Mouse (Mus musculus): Measurements from ENCODE around the gene Cuedc2. TPM values are rescaled to one million over a fixed set of nuclear protein-coding genes. Genes with fewer than 3 reads are reported as not detected.

Cuedc2 gene
- polyA plus RNA-seq, 1 experiment from 2014 or later = 137 TPM

DNA sequence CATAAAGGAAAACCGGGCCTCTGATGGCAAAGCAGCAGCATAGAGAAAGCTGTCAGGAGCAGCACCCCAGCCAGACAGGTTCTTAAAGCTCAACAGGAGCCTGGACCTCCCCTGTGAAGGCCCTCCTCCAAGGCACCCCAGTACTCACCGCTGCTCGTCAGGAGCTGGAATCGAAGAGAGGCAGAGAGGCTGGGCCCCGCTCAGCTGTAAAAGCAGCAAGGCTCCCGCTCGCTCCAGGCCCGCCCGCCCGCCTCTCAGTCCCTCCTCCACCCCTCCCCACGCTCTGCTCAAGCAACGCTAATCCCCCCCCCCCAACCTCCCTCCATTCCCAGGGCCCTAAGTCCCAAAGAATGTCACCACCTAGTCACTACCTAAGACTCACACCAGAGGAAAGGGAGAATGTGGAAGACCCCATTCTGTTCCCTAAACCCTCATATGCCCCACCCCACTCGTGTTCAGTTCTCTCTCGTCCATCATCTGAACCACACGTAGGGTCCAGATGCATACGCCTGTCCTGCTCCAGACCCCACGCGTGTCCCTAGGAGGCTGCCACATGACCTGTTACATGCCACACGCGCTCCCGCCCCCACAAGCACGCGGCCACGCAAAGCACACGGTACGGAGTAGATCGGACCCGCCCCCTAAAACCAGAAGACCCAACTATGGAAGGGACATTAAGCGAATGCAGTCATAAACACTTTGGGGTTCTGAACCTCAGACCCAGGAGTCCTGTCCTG lies 12.3 kb downstream of the Cuedc2 start:
- peak overlapping the region; percentile 14; the same call in 1 of the 2 replicates for H3K4me3 ChIP-seq (replicated peaks)
- 7% methylated on average over 29 of the region's 29 CpGs for WGBS
- peak overlapping the region; percentile 100; the same call in 1 of the 2 replicates for H3K4me2 ChIP-seq
- no peak for ATAC-seq (ENCODE audit: insufficient read depth, low FRiP score, low read depth)
- no peak overlapping the region for H3K9ac ChIP-seq
- H3K4me1 ChIP-seq = peaks cover 39% of the 10 kb centered on the region
- H3K27ac ChIP-seq = no peak overlapping the region
- H3K36me3 ChIP-seq = no peaks in the 10 kb centered on the region
- H3K27me3 ChIP-seq (replicated peaks) = peaks cover 37% of the 10 kb centered on the region
- no peaks in the 10 kb centered on the region for H3K9me3 ChIP-seq

DNA sequence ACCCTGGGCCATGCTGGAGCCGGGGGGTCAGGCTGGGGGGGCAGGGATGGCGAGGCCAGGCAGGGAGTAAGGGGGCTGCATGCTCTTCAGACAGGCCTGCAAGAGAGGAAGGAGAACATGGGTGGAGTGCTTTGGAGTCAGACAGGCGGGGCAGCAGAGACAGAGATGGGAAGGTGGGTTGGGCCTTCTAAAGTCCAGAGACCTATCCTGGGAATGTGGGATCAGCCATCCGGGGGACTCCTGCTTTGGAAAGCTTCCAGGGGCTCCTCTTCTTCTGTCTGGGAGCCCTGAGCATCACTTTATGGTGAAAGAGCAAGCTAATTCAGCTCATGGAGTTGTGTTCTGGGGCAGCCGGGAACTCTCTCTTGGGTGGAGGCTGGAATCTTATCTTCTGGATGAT lies 13.6 kb downstream of the Cuedc2 start:
- Histone ChIP-seq H3K4me2 (no peak overlapping the region), H3K27ac (no peak overlapping the region), H3K4me1 (peaks cover 41% of the 10 kb centered on the region), H3K9ac (no peak overlapping the region), H3K36me3 (no peaks in the 10 kb centered on the region), H3K4me3 (replicated peaks) (no peak overlapping the region), H3K27me3 (replicated peaks) (peaks cover 46% of the 10 kb centered on the region), H3K9me3 (no peaks in the 10 kb centered on the region)
- WGBS = 59% methylated on average over 5 of the region's 5 CpGs
- no peak for ATAC-seq (ENCODE audit: insufficient read depth, low FRiP score, low read depth)

- Histone ChIP-seq H3K27me3 (replicated peaks) (peaks cover 52% of the 10 kb centered on the region), H3K9ac (no peak overlapping the region)
These were observed 14.1 kb downstream of the Cuedc2 start for GRCm38 (mm10) chr19:46324366-46324765.

DNA sequence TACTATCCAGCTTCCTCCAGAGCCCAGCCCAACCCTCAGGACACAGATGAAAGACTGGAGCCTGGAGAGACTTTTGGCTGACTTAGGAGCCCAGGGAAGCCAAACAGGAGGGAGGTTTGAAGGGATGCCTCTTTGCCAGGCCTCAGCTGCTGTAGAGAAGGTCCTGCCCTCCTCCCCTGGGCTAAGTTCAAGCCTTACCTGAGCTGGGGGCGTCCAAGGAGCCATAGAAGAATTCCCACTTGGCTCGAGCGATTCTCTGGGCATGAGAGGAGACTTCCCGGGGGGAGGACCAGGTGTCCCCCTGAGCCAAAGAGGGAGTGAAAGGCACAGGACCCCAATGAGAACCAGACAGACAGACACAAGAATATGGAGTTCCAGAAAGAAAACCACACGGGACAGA lies 14.8 kb downstream of the Cuedc2 start:
- H3K9me3 ChIP-seq = no peaks in the 10 kb centered on the region
- no peak for ATAC-seq (ENCODE audit: insufficient read depth, low FRiP score, low read depth)
- H3K4me1 ChIP-seq = peaks cover 38% of the 10 kb centered on the region
- 58% methylated on average over 5 of the region's 5 CpGs for WGBS
- peaks cover 57% of the 10 kb centered on the region for H3K27me3 ChIP-seq (replicated peaks)
- no peak overlapping the region for H3K27ac ChIP-seq
- H3K4me3 ChIP-seq (replicated peaks) = no peak overlapping the region
- no peaks in the 10 kb centered on the region for H3K36me3 ChIP-seq
- H3K9ac ChIP-seq = no peak overlapping the region
- H3K4me2 ChIP-seq = no peak overlapping the region

More at GRCm38 (mm10) chr19:46324366-46324765, 14.1 kb downstream of the Cuedc2 start:
- WGBS = 67% methylated on average over 11 of the region's 11 CpGs
- no peaks in the 10 kb centered on the region for H3K36me3 ChIP-seq
- ATAC-seq (ENCODE audit: insufficient read depth, low FRiP score, low read depth) = no peak
- H3K9me3 ChIP-seq = no peaks in the 10 kb centered on the region
- H3K4me1 ChIP-seq = peaks cover 38% of the 10 kb centered on the region
- no peak overlapping the region for H3K27ac ChIP-seq
- H3K4me2 ChIP-seq = no peak overlapping the region
- H3K4me3 ChIP-seq (replicated peaks) = no peak overlapping the region

DNA sequence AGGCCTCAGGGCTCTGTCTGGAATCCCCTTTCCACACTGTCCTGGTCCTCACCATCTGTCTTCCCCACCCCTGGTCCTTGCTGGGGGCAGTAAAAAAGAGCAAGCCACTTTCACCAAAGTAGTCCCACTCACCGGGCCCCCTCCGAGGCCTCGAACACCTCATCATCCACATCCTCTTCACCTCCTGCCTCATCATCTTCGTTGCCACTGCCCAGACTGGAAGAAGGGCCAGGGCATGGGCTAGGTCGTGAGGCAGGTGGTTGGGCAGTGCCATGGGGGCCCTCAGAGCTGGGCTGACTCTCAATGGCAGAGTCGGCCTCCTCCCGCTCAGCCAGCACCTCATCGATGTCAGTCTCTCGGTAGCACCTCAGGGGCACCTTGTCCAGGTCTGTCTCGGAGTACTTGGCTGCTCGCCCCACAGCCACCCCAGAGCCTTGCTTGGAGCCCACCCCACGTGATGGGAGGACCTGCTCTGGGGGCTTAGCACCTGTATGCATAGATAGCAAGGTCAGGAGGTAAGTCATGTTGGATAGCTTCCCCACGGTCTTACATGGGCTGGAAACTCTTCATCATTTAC lies 15.4 kb downstream of the Cuedc2 start:
- no peak overlapping the region for H3K27ac ChIP-seq
- H3K9ac ChIP-seq = no peak overlapping the region
- 72% methylated on average over 13 of the region's 13 CpGs for whole genome bisulfite sequencing
- no peak overlapping the region for H3K4me2 ChIP-seq
- peaks cover 45% of the 10 kb centered on the region for H3K4me1 ChIP-seq
- H3K36me3 ChIP-seq = no peaks in the 10 kb centered on the region
- peaks cover 64% of the 10 kb centered on the region for H3K27me3 ChIP-seq (replicated peaks)
- no peak for ATAC-seq (ENCODE audit: insufficient read depth, low FRiP score, low read depth)
- H3K4me3 ChIP-seq (replicated peaks) = no peak overlapping the region
- H3K9me3 ChIP-seq = no peaks in the 10 kb centered on the region

DNA sequence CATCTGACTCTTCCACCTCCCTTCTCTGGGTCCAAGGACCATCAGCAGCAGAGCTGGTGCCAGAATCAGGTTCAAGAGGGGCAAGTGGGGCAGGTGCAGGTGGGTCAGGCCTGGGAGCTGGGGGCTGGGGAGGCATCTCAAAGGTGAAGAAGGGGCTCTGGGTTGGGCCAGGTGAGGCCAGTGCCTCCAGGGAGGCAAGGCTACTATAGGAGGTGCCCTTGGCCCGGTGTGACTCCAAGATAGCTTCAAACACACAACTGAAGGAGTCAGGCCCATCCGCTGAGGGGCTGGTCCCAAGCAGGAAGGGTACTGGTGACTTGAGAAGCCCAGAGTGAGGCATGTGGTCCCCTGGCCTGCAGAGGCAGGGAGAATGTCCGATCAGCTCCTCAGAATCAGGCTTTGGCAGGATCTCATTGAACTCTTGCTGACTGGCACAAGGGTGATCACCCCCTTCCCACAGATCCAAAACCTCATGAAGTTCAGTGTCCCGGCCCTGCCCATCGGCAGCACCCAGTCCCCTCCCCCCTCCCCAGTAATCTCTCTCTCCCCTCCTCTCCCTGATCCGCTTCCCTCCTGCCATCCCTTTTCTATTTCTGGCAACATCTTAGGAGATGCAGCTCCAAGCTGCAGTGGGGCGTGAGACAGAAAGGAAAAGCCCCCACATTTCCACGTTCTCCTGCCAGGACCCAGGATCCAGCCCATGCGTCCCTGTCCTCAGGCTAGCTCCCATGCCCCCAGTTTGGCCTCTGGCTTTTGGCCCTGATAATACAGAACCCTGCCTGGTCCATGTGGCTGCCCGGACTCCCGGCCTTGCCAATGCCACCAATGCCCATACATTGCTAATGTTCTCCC lies 16.1 kb downstream of the Cuedc2 start:
- 59% methylated on average over 11 of the region's 11 CpGs for WGBS

GRCm38 (mm10) chr19:46321101-46321943 lies 17.2 kb downstream of the Cuedc2 start:
- Histone ChIP-seq H3K9me3 (no peaks in the 10 kb centered on the region), H3K27ac (peak overlapping the region; percentile 32; the same call in 1 of the 2 replicates), H3K4me1 (peaks cover 42% of the 10 kb centered on the region), H3K27me3 (replicated peaks) (peaks cover 75% of the 10 kb centered on the region), H3K4me3 (replicated peaks) (no peak overlapping the region), H3K36me3 (no peaks in the 10 kb centered on the region), H3K4me2 (no peak overlapping the region), H3K9ac (no peak overlapping the region)
- peak; percentile 32; the same call in 1 of the 2 replicates for ATAC-seq (ENCODE audit: insufficient read depth, low FRiP score, low read depth)
- 33% methylated on average over 6 of the region's 6 CpGs for WGBS

More for the DNA sequence above, 16.1 kb downstream of the Cuedc2 start:
- Histone ChIP-seq H3K36me3 (no peaks in the 10 kb centered on the region), H3K4me3 (replicated peaks) (no peak overlapping the region), H3K27me3 (replicated peaks) (peaks cover 71% of the 10 kb centered on the region), H3K9me3 (no peaks in the 10 kb centered on the region), H3K4me2 (no peak overlapping the region), H3K4me1 (peaks cover 46% of the 10 kb centered on the region), H3K9ac (no peak overlapping the region), H3K27ac (no peak overlapping the region)
- ATAC-seq (ENCODE audit: insufficient read depth, low FRiP score, low read depth) = no peak

- H3K4me3 ChIP-seq (replicated peaks) = no peak overlapping the region
- 78% methylated on average over 8 of the region's 8 CpGs for WGBS
- no peaks in the 10 kb centered on the region for H3K36me3 ChIP-seq
- no peaks in the 10 kb centered on the region for H3K9me3 ChIP-seq
- peaks cover 51% of the 10 kb centered on the region for H3K4me1 ChIP-seq
- H3K9ac ChIP-seq = no peak overlapping the region
- H3K27me3 ChIP-seq (replicated peaks) = peaks cover 68% of the 10 kb centered on the region
- ATAC-seq (ENCODE audit: insufficient read depth, low FRiP score, low read depth) = no peak
- H3K4me2 ChIP-seq = no peak overlapping the region
- H3K27ac ChIP-seq = no peak overlapping the region
These were observed 18.3 kb downstream of the Cuedc2 start for GRCm38 (mm10) chr19:46320076-46320785.

- peak overlapping the region; percentile 57 for H3K4me3 ChIP-seq (replicated peaks)
- H3K4me1 ChIP-seq = peaks cover 61% of the 10 kb centered on the region
- no peak overlapping the region for H3K9ac ChIP-seq
- H3K9me3 ChIP-seq = no peaks in the 10 kb centered on the region
- H3K27me3 ChIP-seq (replicated peaks) = peaks cover 54% of the 10 kb centered on the region
- no peaks in the 10 kb centered on the region for H3K36me3 ChIP-seq
- WGBS = 12% methylated on average over 16 of the region's 16 CpGs
- ATAC-seq (ENCODE audit: insufficient read depth, low FRiP score, low read depth) = peak; percentile 21; the same call in 1 of the 2 replicates
- H3K4me2 ChIP-seq = peak overlapping the region; percentile 74
- H3K27ac ChIP-seq = peak overlapping the region; percentile 83
These were observed 19.7 kb downstream of the Cuedc2 start for GRCm38 (mm10) chr19:46318586-46319378.

DNA sequence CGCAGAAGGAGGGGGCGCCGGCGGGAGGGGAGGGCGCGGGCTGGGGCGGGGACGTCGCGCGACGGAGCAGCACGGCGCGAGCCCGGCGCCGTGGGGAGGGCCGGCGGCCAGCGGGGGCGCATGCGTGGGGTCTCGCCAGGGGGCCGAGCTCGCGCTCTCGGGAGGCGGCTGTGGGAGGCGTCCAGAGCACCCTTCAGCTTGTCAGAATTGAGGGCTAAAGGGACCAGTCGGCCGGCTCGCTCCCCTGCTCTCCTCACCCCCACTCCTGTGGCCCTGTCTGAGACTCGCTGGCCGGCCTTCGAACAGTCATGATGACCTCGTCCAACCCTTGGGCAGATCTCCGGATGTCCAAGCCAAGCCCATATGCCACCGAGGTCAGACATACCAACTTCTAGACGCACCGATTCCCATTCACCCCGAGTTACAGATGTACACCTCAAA lies 20.5 kb downstream of the Cuedc2 start:
- WGBS = 2% methylated on average over 41 of the region's 42 CpGs
- peak overlapping the region; percentile 74 for H3K4me2 ChIP-seq
- peak overlapping the region; percentile 49; the same call in 1 of the 2 replicates for H3K9ac ChIP-seq
- ATAC-seq (ENCODE audit: insufficient read depth, low FRiP score, low read depth) = 0 out of 2 replicates have a peak, but pooled peaks have one; percentile 5
- peak overlapping the region; percentile 83 for H3K27ac ChIP-seq
- no peaks in the 10 kb centered on the region for H3K9me3 ChIP-seq
- peaks cover 61% of the 10 kb centered on the region for H3K4me1 ChIP-seq
- no peaks in the 10 kb centered on the region for H3K36me3 ChIP-seq
- peak overlapping the region; percentile 57 for H3K4me3 ChIP-seq (replicated peaks)
- peaks cover 48% of the 10 kb centered on the region for H3K27me3 ChIP-seq (replicated peaks)
